In the genomic region with DNA sequence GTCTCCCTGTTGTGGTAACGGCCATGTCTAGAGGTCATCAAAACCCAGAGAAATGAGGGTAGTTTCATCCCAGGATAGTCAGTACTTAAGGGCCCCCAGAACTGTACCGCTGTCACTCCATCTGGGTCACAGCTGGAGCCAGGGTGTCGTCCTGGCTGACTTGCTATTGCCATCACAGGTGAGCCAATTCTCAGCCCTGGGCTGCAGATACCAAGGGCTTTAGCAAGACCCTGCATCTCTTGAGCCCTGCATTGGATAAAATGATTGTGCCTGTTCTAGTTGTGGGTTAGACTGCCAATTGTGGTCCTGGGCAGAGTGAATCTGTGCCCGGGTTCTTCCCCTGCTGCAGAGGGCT, we compare ENCODE assay signal across 13 mouse cellular contexts. TPM values are rescaled to one million over a fixed set of nuclear protein-coding genes. Genes with fewer than 3 reads are reported as not detected.
A peak's percentile ranks its signal among the peaks of the same experiment; 100 is the strongest.
DNase-seq lines count a peak whose midpoint lies in the region; TF ChIP-seq lines count a peak whose summit lies in the region.
"Had no signal": no experiment of that assay in that cellular context is flagged by ENCODE, and none has a peak within 500 bp of the region (broad histone marks: within the 10 kb centered on the region; RNA-seq: fewer than 3 reads in every experiment).

No protein-coding gene starts in this region.

- no peak overlapping the region for H3K4me3 ChIP-seq in gastrocnemius, adult 2 months
- no peak overlapping the region for H3K4me3 ChIP-seq in left cerebral cortex, adult 2 months
- H3K4me3 ChIP-seq: embryonic facial prominence, embryonic 15.5 days; erythroblast, embryonic 14.5 days; forebrain, embryonic 10.5 days; heart, adult 2 months; heart, embryonic 15.5 days; hindbrain, embryonic 10.5 days had no signal

- H3K27ac ChIP-seq in gastrocnemius, adult 2 months = peak overlapping the region; percentile 25; the same call in 1 of the 2 replicates
- H3K27ac ChIP-seq in left cerebral cortex, adult 2 months = peak overlapping the region; percentile 57
- H3K27ac ChIP-seq: embryonic facial prominence, embryonic 15.5 days; forebrain, embryonic 10.5 days; heart, adult 2 months; heart, embryonic 15.5 days; hindbrain, embryonic 10.5 days had no signal

- peak; percentile 22 for DNase-seq in cerebellum, adult 8-10 months
- no peak for DNase-seq in cerebellum, postnatal 4 days (ENCODE audit: low spot score in 2 of 2)
- no peak for DNase-seq in gastrocnemius, adult 2 months
- DNase-seq in gastrocnemius, postnatal 10 days = no peak
- no peak for DNase-seq in left cerebral cortex, adult 2 months (ENCODE audit: extremely low spot score in 1 of 2, low spot score in 2 of 2)
- no peak for DNase-seq in left cerebral cortex, postnatal 10 days (ENCODE audit: extremely low spot score in 1 of 2, low spot score in 2 of 2)
- no peak for DNase-seq in lung, postnatal 10 days

- no peak for TF ChIP-seq CTCF in gastrocnemius, adult 2 months (IDR thresholded peaks at IDR 0.05)
- no peak for TF ChIP-seq CTCF in left cerebral cortex, adult 2 months (IDR thresholded peaks at IDR 0.05)

- intact Hi-C loops in gastrocnemius, adult 2 months (cut with DNase I) = loop anchor here (1.0 to 5.0 kb wide), 3 partner anchors 92 to 236 kb away; no protein-coding TSS in a partner anchor
- intact Hi-C loops in left cerebral cortex, adult 2 months (cut with DNase I) = loop anchor here (1.0 to 10.0 kb wide), 7 partner anchors 61 to 621 kb away; partner anchors contain the start of genes Cebpa and Chst8
- intact Hi-C loops in left cerebral cortex, postnatal 10 days (cut with DNase I) = loop anchor here (2.0 to 10.0 kb wide), 3 partner anchors 93 to 239 kb away; partner anchors contain the start of gene Cebpa

RNA-seq across cellular contexts. Expression of gene Cebpg, which starts 30.1 kb away (rescaled TPM):
- total RNA-seq in gastrocnemius, adult 2 months (2021) = 10 to 100 TPM; 41.0 to 46.0 TPM
- 10 to 100 TPM; 19.7 to 25.9 TPM for total RNA-seq in gastrocnemius, postnatal 10 days (2021)
- total RNA-seq in left cerebral cortex, adult 2 months (2021) = 10 to 100 TPM; 34.3 to 38.4 TPM
- total RNA-seq in left cerebral cortex, postnatal 10 days (2021) = 10 to 100 TPM; 24.2 to 25.2 TPM
